Mouse (Mus musculus) myocyte (in vitro differentiated cells): ENCODE data around the gene Clk4. TPM values are rescaled to one million over a fixed set of nuclear protein-coding genes. Genes with fewer than 3 reads are reported as not detected.

Source experiments
- H3K27me3 ChIP-seq: one replicate; pipeline ENCODE4 v1.6.1; 2011; ENCODE audit not compliant: control insufficient read depth, insufficient read depth, insufficient read length
- H3K36me3 ChIP-seq: one replicate; pipeline ENCODE4 v1.6.1; 2011; ENCODE audit not compliant: control insufficient read depth, insufficient read depth
- H3K4me2 ChIP-seq: one replicate; pipeline ENCODE4 v1.6.1; 2011; ENCODE audit warnings: low read depth, control low read depth
- H3K4me3 ChIP-seq: one replicate; pipeline ENCODE4 v1.5.1; 2011; ENCODE audit warnings: mild to moderate bottlenecking, control low read depth, moderate library complexity
- H3K79me2 ChIP-seq: one replicate; pipeline ENCODE4 v1.6.1; 2011; ENCODE audit not compliant: control insufficient read depth, insufficient read depth
- H3ac ChIP-seq: one replicate; pipeline ENCODE4 v1.6.1; 2011; ENCODE audit not compliant: control insufficient read depth, insufficient read length
- CEBPB ChIP-seq: IDR thresholded peaks from 2 replicates; pipeline ENCODE4 v1.6.1; 2011; ENCODE audit warnings: mild to moderate bottlenecking, moderate library complexity; ENCODE audit not compliant: poor library complexity, insufficient read depth, severe bottlenecking
- E2F4 ChIP-seq: IDR thresholded peaks from one replicate; pipeline ENCODE4 v1.6.1; 2011; ENCODE audit warnings: mild to moderate bottlenecking, control low read depth, moderate library complexity; ENCODE audit not compliant: insufficient read depth
- MAX ChIP-seq: IDR thresholded peaks from one replicate; pipeline ENCODE4 v1.6.1; 2011; ENCODE audit warnings: low read depth, mild to moderate bottlenecking, control low read depth
- MYOD1 ChIP-seq, 3 experiments: IDR thresholded peaks; one replicate each; pipeline ENCODE4 v1.6.1; 2011; ENCODE audit warnings: control low read depth in 2 of 3, low read depth in 2 of 3, mild to moderate bottlenecking in 2 of 3, moderate library complexity in 1 of 3; ENCODE audit not compliant: insufficient read length in 2 of 3, control insufficient read depth in 1 of 3
- MYOG ChIP-seq, 3 experiments: IDR thresholded peaks; one replicate each; pipeline ENCODE4 v1.6.1; 2011; ENCODE audit warnings: control low read depth in 2 of 3, low read depth in 2 of 3, mild to moderate bottlenecking in 2 of 3; ENCODE audit not compliant: insufficient read length in 2 of 3, control insufficient read depth in 1 of 3, insufficient read depth in 1 of 3
- POLR2A ChIP-seq: IDR thresholded peaks from one replicate; pipeline ENCODE4 v1.6.1; 2011; ENCODE audit warnings: low read depth, mild to moderate bottlenecking, control low read depth, moderate library complexity; ENCODE audit not compliant: insufficient read length
- POLR2AphosphoS2 ChIP-seq: IDR thresholded peaks from one replicate; pipeline ENCODE4 v1.6.1; 2011; ENCODE audit warnings: low read depth, control low read depth; ENCODE audit not compliant: insufficient read length
- REST ChIP-seq: IDR thresholded peaks from one replicate; pipeline ENCODE4 v1.6.1; 2011; ENCODE audit warnings: mild to moderate bottlenecking, control low read depth, moderate library complexity; ENCODE audit not compliant: insufficient read depth, insufficient read length
- SRF ChIP-seq: IDR thresholded peaks from one replicate; pipeline ENCODE4 v1.6.1; 2011; ENCODE audit warnings: low read depth; ENCODE audit not compliant: control insufficient read depth, insufficient read length
- TCF12 ChIP-seq: IDR thresholded peaks from one replicate; pipeline ENCODE4 v1.6.1; 2011; ENCODE audit warnings: mild to moderate bottlenecking, control low read depth; ENCODE audit not compliant: poor library complexity, insufficient read depth, severe bottlenecking
- TCF3 ChIP-seq: IDR thresholded peaks from one replicate; pipeline ENCODE4 v1.6.1; 2011; ENCODE audit warnings: low read depth, control low read depth; ENCODE audit not compliant: insufficient read length
- USF1 ChIP-seq: IDR thresholded peaks from one replicate; pipeline ENCODE4 v1.6.1; 2011; ENCODE audit warnings: low read depth, mild to moderate bottlenecking, control low read depth, moderate library complexity
- polyA plus RNA-seq: library from polyadenylated mRNA; unstranded; fragments of >200 nt; fragmentation: generic; extraction: Trizol; gene quantifications from one replicate; pipeline ENCODE4 v1.2.1, GENCODE M21; 2012; ENCODE audit warnings: missing spikeins

The Clk4 gene
- polyA plus RNA-seq, 1 experiment: 12.4 TPM

DNA sequence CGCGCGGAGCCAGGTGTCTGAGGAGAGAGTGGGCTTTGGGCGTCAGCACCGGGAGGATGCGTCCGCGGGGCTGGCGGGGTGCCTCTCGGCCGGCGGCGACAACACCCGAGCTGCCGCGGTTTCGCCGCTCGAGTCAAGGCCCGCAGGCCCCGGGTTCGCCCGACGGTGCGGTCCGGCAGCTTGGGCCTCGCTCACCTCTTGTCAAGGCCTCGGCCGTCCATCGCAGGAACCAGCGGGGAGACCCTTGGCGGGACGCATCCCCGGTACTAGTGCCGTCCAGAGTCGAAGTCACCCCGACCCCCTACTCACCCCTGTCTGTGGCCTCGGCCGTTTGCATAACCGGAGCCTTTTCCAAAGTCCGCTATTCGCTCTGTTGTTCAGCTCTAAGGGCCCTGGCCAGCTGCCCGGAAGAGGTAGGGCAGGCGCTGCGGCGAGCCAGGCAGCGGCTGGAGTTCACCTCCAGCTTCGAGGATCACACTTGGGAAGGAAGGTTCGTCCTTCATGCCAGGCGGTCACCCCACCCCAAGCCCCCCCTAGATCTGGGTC is 1.8 kb downstream of the Clk4 start:
- H3K79me2 ChIP-seq: peaks cover 52% of the 10 kb centered on the region

GRCm38 (mm10) chr11:51264352-51264751 is 2.8 kb downstream of the Clk4 start:
- no peak overlapping the region for H3ac ChIP-seq
- peaks cover 60% of the 10 kb centered on the region for H3K79me2 ChIP-seq
- H3K4me3 ChIP-seq: peak overlapping the region; percentile 90
- H3K4me2 ChIP-seq: peak overlapping the region; percentile 96
- no peaks in the 10 kb centered on the region for H3K27me3 ChIP-seq
- H3K36me3 ChIP-seq: peaks cover 21% of the 10 kb centered on the region
- TF ChIP-seq USF1 (no peak), E2F4 (no peak), POLR2A (no peak), CEBPB (peak; percentile 63; the same call in 1 of the 2 replicates)

More for the DNA sequence above, 1.8 kb downstream of the Clk4 start:
- Histone ChIP-seq H3ac (peak overlapping the region; percentile 76), H3K27me3 (no peaks in the 10 kb centered on the region), H3K4me3 (peak overlapping the region; percentile 90), H3K4me2 (peak overlapping the region; percentile 96), H3K36me3 (peaks cover 17% of the 10 kb centered on the region)
- TF ChIP-seq MYOD1 (IDR thresholded peaks at IDR 0.05; ENCODE audit: control insufficient read depth in 1 of 3, insufficient read length in 2 of 3, low read depth in 2 of 3): no peak
- TF ChIP-seq MYOG (IDR thresholded peaks at IDR 0.05; ENCODE audit: control insufficient read depth in 1 of 3, insufficient read depth in 1 of 3, insufficient read length in 2 of 3, low read depth in 2 of 3): no peak
- no peak for TF ChIP-seq REST
- TF ChIP-seq CEBPB: no peak
- no peak for TF ChIP-seq SRF
- no peak for TF ChIP-seq TCF3
- TF ChIP-seq POLR2AphosphoS2: peak; percentile 39

- TF ChIP-seq CEBPB (no peak), E2F4 (no peak), SRF (no peak), POLR2AphosphoS2 (no peak), TCF3 (no peak)
- Histone ChIP-seq H3ac (no peak overlapping the region), H3K79me2 (peaks cover 70% of the 10 kb centered on the region), H3K4me3 (peak overlapping the region; percentile 90), H3K27me3 (no peaks in the 10 kb centered on the region), H3K4me2 (peak overlapping the region; percentile 96), H3K36me3 (peaks cover 21% of the 10 kb centered on the region)
These were observed 3.8 kb downstream of the Clk4 start for GRCm38 (mm10) chr11:51265326-51265725.

DNA sequence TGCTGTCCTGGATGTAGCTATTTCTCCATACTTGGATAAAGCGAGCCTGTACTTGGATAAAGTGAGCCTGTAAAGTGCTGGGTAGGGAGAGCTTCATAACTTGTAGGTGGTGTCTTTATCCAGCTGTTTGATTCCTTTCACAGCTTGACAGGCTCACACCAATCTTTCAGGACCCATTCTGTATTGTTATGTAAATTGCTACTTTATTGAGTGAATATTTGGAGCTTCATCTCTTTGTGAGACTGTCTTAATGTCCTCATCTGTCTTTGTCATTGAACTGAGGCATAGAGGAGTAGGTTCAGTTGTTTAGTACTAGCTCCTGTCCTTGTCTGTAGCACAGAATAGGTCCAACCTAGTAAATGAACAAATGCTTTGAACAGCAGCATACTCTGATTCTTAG is 12.9 kb downstream of the Clk4 start:
- no peaks in the 10 kb centered on the region for H3K27me3 ChIP-seq
- no peak for TF ChIP-seq POLR2AphosphoS2
- TF ChIP-seq TCF3: no peak
- peaks cover 71% of the 10 kb centered on the region for H3K36me3 ChIP-seq
- H3ac ChIP-seq: no peak overlapping the region
- no peak overlapping the region for H3K4me3 ChIP-seq
- H3K4me2 ChIP-seq: no peak overlapping the region
- H3K79me2 ChIP-seq: peaks cover 30% of the 10 kb centered on the region

DNA sequence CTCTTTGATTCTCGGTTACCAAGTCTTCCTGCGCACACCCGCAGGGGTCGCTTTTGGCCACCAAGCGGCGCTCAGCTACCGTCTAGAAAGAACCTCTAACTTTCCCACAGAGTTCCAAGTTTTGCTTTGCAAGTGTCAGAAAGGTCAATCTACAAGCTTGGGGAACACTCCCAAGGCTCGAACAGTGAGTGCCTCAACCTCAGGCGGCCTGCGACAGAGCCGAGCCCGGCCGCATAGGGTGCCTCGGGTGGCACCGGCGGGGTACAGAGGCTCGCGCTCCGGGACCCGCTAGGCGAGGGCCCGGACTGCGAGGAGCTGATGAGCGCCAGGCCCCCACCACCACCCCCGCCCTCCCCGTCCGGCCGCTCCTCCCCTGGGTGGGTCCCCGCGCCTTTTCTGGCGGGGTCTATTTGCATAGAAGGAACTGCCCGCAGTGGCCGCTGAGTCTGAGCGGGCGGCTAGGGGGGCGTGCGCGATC is 28.1 kb downstream of the Clk4 start, which contains the start of gene Col23a1:
Gene Col23a1 (plus strand): TSS at position 357 of the 478 bp plus-strand sequence.
- Histone ChIP-seq H3K4me3 (no peak within 1 kb of the TSS), H3ac (peak within 1 kb of the TSS; percentile 68), H3K4me2 (peak within 1 kb of the TSS; percentile 76), H3K27me3 (peaks cover 25% of the 10 kb centered on the region), H3K79me2 (no peaks in the 10 kb centered on the region), H3K36me3 (no peaks in the 10 kb centered on the region)
- no peak for TF ChIP-seq SRF
- TF ChIP-seq POLR2AphosphoS2: no peak
- no peak for TF ChIP-seq CEBPB
- TF ChIP-seq MAX: no peak
- TF ChIP-seq MYOG (IDR thresholded peaks at IDR 0.05; ENCODE audit: control insufficient read depth in 1 of 3, insufficient read depth in 1 of 3, insufficient read length in 2 of 3, low read depth in 2 of 3): no peak
- TF ChIP-seq POLR2A: no peak
- no peak for TF ChIP-seq USF1

DNA sequence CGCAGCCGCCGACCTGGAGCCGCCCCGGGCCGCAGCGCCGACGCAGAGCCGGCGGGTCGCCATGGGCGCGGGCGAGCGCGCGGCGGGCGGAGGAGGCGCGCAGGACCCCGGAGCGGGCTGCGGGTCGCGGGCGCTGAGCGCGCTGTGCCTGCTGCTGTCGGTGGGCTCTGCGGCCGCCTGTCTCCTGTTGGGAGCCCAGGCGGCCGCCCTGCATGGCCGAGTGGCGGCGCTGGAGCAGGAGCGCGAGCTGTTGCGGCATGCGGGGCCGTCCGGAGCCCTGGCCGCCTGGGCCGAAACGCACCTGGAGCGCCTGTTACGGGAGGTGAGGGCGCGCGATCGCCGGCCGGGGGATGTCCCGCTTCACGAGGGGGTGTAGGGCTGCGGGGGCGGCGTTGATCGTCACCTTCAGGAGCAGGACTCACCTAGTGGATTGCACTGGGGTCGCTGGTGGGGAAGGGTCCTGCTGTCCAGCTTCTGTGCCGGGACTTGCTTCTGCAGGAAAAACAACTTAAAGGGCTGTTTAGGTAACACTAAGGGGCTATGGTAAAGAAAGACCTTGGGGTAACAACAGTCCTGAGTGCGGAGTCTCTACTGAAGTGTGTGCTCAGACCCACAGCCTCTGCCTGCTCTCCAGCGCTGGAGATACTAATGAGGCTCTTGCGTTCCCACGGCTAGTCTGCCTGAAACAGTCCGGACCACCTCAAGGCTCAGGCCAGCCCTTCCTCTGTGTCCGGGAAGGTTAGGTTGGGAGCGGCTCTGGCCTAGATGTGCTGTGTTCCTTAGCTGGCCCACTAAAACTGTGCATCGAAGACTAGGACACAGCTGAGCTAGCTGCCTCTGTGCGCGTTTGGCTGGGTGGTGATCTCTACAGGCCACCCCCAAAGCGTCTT is 28.8 kb downstream of the Clk4 start:
- Histone ChIP-seq H3K4me2 (peak overlapping the region; percentile 76), H3K27me3 (peaks cover 25% of the 10 kb centered on the region), H3K36me3 (no peaks in the 10 kb centered on the region), H3K4me3 (no peak overlapping the region), H3K79me2 (no peaks in the 10 kb centered on the region), H3ac (peak overlapping the region; percentile 68)
- TF ChIP-seq POLR2A (no peak), TCF12 (no peak), POLR2AphosphoS2 (no peak), E2F4 (no peak), CEBPB (no peak), REST (no peak), TCF3 (no peak), USF1 (no peak), SRF (no peak), MYOG (IDR thresholded peaks at IDR 0.05; ENCODE audit: control insufficient read depth in 1 of 3, insufficient read depth in 1 of 3, insufficient read length in 2 of 3, low read depth in 2 of 3) (no peak), MYOD1 (IDR thresholded peaks at IDR 0.05; ENCODE audit: control insufficient read depth in 1 of 3, insufficient read length in 2 of 3, low read depth in 2 of 3) (no peak), MAX (no peak)
